Mouse (Mus musculus): ENCODE results near the gene Retreg1. TPM values are rescaled to one million over a fixed set of nuclear protein-coding genes. Genes with fewer than 3 reads are reported as not detected.

Retreg1 gene
- polyA plus RNA-seq, 1 experiment from 2014 or later = 8.0 TPM

- peak overlapping the region; percentile 70 for H3K4me3 ChIP-seq (ENCODE audit: low read depth, low read length)
- peak; percentile 51 for DNase-seq (ENCODE audit: low spot score)
- H3K4me1 ChIP-seq (replicated peaks; ENCODE audit: control insufficient read depth, insufficient read depth, low read length) = no peaks in the 10 kb centered on the region; the same call in 1 of the 2 replicates
- peak overlapping the region; percentile 44 for H3K9ac ChIP-seq (ENCODE audit: low read length)
- H3K4me2 ChIP-seq (ENCODE audit: low read length) = peak overlapping the region; percentile 66
- H3K27ac ChIP-seq (ENCODE audit: low read depth) = no peak overlapping the region
- peaks cover 17% of the 10 kb centered on the region for H3K27me3 ChIP-seq (replicated peaks; ENCODE audit: control insufficient read depth, insufficient read depth, low read length)
- H3K36me3 ChIP-seq (ENCODE audit: control insufficient read depth, insufficient read depth, low read length) = no peaks in the 10 kb centered on the region
- no peaks in the 10 kb centered on the region for H3K9me3 ChIP-seq (ENCODE audit: control insufficient read depth, low read length)
- ATAC-seq (replicated peaks; ENCODE audit: low FRiP score, low TSS enrichment, low read depth) = no peak; the same call in 1 of the 2 replicates
- WGBS = 15% methylated on average over 16 of the region's 16 CpGs
Observed at GRCm38 (mm10) chr15:25842462-25843085, 406 bp upstream of the Retreg1 start.

GRCm38 (mm10) chr15:25844013-25844570 is 1.1 kb downstream of the Retreg1 start:
- peak overlapping the region; percentile 66 for H3K4me2 ChIP-seq (ENCODE audit: low read length)
- H3K9ac ChIP-seq (ENCODE audit: low read length) = no peak overlapping the region
- H3K36me3 ChIP-seq (ENCODE audit: control insufficient read depth, insufficient read depth, low read length) = no peaks in the 10 kb centered on the region
- peaks cover 17% of the 10 kb centered on the region for H3K27me3 ChIP-seq (replicated peaks; ENCODE audit: control insufficient read depth, insufficient read depth, low read length)
- no peak for DNase-seq (ENCODE audit: low spot score)
- H3K27ac ChIP-seq (ENCODE audit: low read depth) = no peak overlapping the region
- no peaks in the 10 kb centered on the region for H3K9me3 ChIP-seq (ENCODE audit: control insufficient read depth, low read length)
- no peak for ATAC-seq (replicated peaks; ENCODE audit: low FRiP score, low TSS enrichment, low read depth)
- WGBS = 11% methylated on average over 11 of the region's 11 CpGs
- no peaks in the 10 kb centered on the region; the same call in 1 of the 2 replicates for H3K4me1 ChIP-seq (replicated peaks; ENCODE audit: control insufficient read depth, insufficient read depth, low read length)
- peak overlapping the region; percentile 70 for H3K4me3 ChIP-seq (ENCODE audit: low read depth, low read length)

- Histone ChIP-seq H3K27me3 (replicated peaks; ENCODE audit: control insufficient read depth, insufficient read depth, low read length) (peaks cover 17% of the 10 kb centered on the region), H3K9ac (ENCODE audit: low read length) (no peak overlapping the region), H3K36me3 (ENCODE audit: control insufficient read depth, insufficient read depth, low read length) (no peaks in the 10 kb centered on the region), H3K4me2 (ENCODE audit: low read length) (no peak overlapping the region), H3K9me3 (ENCODE audit: control insufficient read depth, low read length) (no peaks in the 10 kb centered on the region), H3K27ac (ENCODE audit: low read depth) (no peak overlapping the region), H3K4me1 (replicated peaks; ENCODE audit: control insufficient read depth, insufficient read depth, low read length) (no peaks in the 10 kb centered on the region; the same call in 1 of the 2 replicates), H3K4me3 (ENCODE audit: low read depth, low read length) (no peak overlapping the region)
- DNase-seq (ENCODE audit: low spot score) = no peak
- WGBS = 56% methylated on average over 4 of the region's 4 CpGs
- ATAC-seq (replicated peaks; ENCODE audit: low FRiP score, low TSS enrichment, low read depth) = no peak
Observed at GRCm38 (mm10) chr15:25844771-25845170, 1.8 kb downstream of the Retreg1 start.

GRCm38 (mm10) chr15:25847576-25848168 is 4.7 kb downstream of the Retreg1 start:
- ATAC-seq (replicated peaks; ENCODE audit: low FRiP score, low TSS enrichment, low read depth) (no peak), DNase-seq (ENCODE audit: low spot score) (no peak)
- Histone ChIP-seq H3K9me3 (ENCODE audit: control insufficient read depth, low read length) (no peaks in the 10 kb centered on the region), H3K27me3 (replicated peaks; ENCODE audit: control insufficient read depth, insufficient read depth, low read length) (peaks cover 9% of the 10 kb centered on the region), H3K4me2 (ENCODE audit: low read length) (no peak overlapping the region), H3K4me1 (replicated peaks; ENCODE audit: control insufficient read depth, insufficient read depth, low read length) (no peaks in the 10 kb centered on the region; the same call in 1 of the 2 replicates), H3K27ac (ENCODE audit: low read depth) (no peak overlapping the region), H3K36me3 (ENCODE audit: control insufficient read depth, insufficient read depth, low read length) (no peaks in the 10 kb centered on the region), H3K9ac (ENCODE audit: low read length) (no peak overlapping the region), H3K4me3 (ENCODE audit: low read depth, low read length) (no peak overlapping the region)
- 97% methylated on average over 1 of the region's 1 CpGs for WGBS

GRCm38 (mm10) chr15:25850552-25850951 is 7.6 kb downstream of the Retreg1 start:
- Histone ChIP-seq H3K4me1 (replicated peaks; ENCODE audit: control insufficient read depth, insufficient read depth, low read length) (no peaks in the 10 kb centered on the region), H3K27ac (ENCODE audit: low read depth) (no peak overlapping the region), H3K4me2 (ENCODE audit: low read length) (no peak overlapping the region), H3K36me3 (ENCODE audit: control insufficient read depth, insufficient read depth, low read length) (no peaks in the 10 kb centered on the region), H3K9me3 (ENCODE audit: control insufficient read depth, low read length) (no peaks in the 10 kb centered on the region), H3K27me3 (replicated peaks; ENCODE audit: control insufficient read depth, insufficient read depth, low read length) (no peaks in the 10 kb centered on the region), H3K9ac (ENCODE audit: low read length) (no peak overlapping the region), H3K4me3 (ENCODE audit: low read depth, low read length) (no peak overlapping the region)
- no peak for DNase-seq (ENCODE audit: low spot score)
- ATAC-seq (replicated peaks; ENCODE audit: low FRiP score, low TSS enrichment, low read depth) = no peak
- 63% methylated on average over 11 of the region's 11 CpGs for WGBS

- Histone ChIP-seq H3K4me3 (ENCODE audit: low read depth, low read length) (no peak overlapping the region), H3K27me3 (replicated peaks; ENCODE audit: control insufficient read depth, insufficient read depth, low read length) (no peaks in the 10 kb centered on the region), H3K27ac (ENCODE audit: low read depth) (no peak overlapping the region), H3K9me3 (ENCODE audit: control insufficient read depth, low read length) (no peaks in the 10 kb centered on the region), H3K4me1 (replicated peaks; ENCODE audit: control insufficient read depth, insufficient read depth, low read length) (no peaks in the 10 kb centered on the region), H3K9ac (ENCODE audit: low read length) (no peak overlapping the region), H3K4me2 (ENCODE audit: low read length) (no peak overlapping the region), H3K36me3 (ENCODE audit: control insufficient read depth, insufficient read depth, low read length) (no peaks in the 10 kb centered on the region)
- WGBS = 68% methylated on average over 18 of the region's 18 CpGs
- no peak for DNase-seq (ENCODE audit: low spot score)
- ATAC-seq (replicated peaks; ENCODE audit: low FRiP score, low TSS enrichment, low read depth) = no peak
Observed at GRCm38 (mm10) chr15:25854270-25854904, 11.4 kb downstream of the Retreg1 start.

GRCm38 (mm10) chr15:25858611-25859058 is 15.7 kb downstream of the Retreg1 start:
- DNase-seq (ENCODE audit: low spot score) = no peak
- ATAC-seq (replicated peaks; ENCODE audit: low FRiP score, low TSS enrichment, low read depth) = no peak
- 62% methylated on average over 11 of the region's 12 CpGs for WGBS
- Histone ChIP-seq H3K9ac (ENCODE audit: low read length) (no peak overlapping the region), H3K9me3 (ENCODE audit: control insufficient read depth, low read length) (no peaks in the 10 kb centered on the region), H3K4me3 (ENCODE audit: low read depth, low read length) (no peak overlapping the region), H3K4me1 (replicated peaks; ENCODE audit: control insufficient read depth, insufficient read depth, low read length) (no peaks in the 10 kb centered on the region), H3K27ac (ENCODE audit: low read depth) (no peak overlapping the region), H3K4me2 (ENCODE audit: low read length) (no peak overlapping the region), H3K27me3 (replicated peaks; ENCODE audit: control insufficient read depth, insufficient read depth, low read length) (no peaks in the 10 kb centered on the region), H3K36me3 (ENCODE audit: control insufficient read depth, insufficient read depth, low read length) (no peaks in the 10 kb centered on the region)

- H3K4me1 ChIP-seq (replicated peaks; ENCODE audit: control insufficient read depth, insufficient read depth, low read length) = no peaks in the 10 kb centered on the region
- H3K4me3 ChIP-seq (ENCODE audit: low read depth, low read length) = no peak overlapping the region
- H3K27ac ChIP-seq (ENCODE audit: low read depth) = no peak overlapping the region
- H3K27me3 ChIP-seq (replicated peaks; ENCODE audit: control insufficient read depth, insufficient read depth, low read length) = no peaks in the 10 kb centered on the region
- H3K36me3 ChIP-seq (ENCODE audit: control insufficient read depth, insufficient read depth, low read length) = no peaks in the 10 kb centered on the region
- no peak overlapping the region for H3K9ac ChIP-seq (ENCODE audit: low read length)
- WGBS = 62% methylated on average over 3 of the region's 3 CpGs
- DNase-seq (ENCODE audit: low spot score) (no peak), ATAC-seq (replicated peaks; ENCODE audit: low FRiP score, low TSS enrichment, low read depth) (no peak)
- H3K4me2 ChIP-seq (ENCODE audit: low read length) = no peak overlapping the region
- H3K9me3 ChIP-seq (ENCODE audit: control insufficient read depth, low read length) = no peaks in the 10 kb centered on the region
Observed at GRCm38 (mm10) chr15:25859469-25859868, 16.5 kb downstream of the Retreg1 start.
